Mouse (Mus musculus): ENCODE data around the gene Zbtb7a. TPM values are rescaled to one million over a fixed set of nuclear protein-coding genes. Genes with fewer than 3 reads are reported as not detected.

Gene Zbtb7a
- total RNA-seq, 2 experiments from 2014 or later = 114 TPM

DNA sequence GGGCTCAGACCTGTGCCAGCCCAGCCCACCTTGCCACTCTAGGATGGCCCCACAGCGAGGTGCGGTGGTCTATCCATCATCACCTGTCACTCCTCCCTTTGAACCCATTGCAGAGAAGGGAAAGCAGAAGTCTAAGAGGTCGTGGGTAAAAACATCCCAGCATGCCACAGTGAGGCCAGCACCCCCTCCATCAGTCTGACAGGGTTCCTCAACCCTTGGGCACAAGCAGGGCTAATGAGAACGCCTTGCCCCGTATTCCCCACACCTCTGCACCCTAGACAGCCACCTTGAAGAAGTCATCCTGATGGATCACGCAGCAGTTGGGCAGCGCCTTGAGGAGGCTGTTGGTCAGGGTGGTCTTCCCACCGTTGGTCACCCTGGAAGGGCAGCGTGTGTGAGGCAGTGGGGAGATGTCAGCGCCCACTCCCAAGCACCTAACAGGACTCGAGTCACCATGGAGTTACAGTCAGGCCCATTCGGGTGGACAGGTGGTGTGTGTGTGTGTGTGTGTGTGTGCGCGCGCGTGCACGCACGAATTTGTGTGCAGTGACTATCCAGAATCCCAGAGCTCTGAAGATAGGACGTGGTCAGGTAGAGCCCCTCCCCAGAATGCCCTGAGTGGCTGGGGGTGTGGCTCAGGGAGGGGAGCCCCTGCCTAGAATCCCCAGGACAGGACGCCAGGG, 65.7 kb downstream of the Zbtb7a start:
- DNase-seq (ENCODE audit: low spot score in 2 of 2) = no peak

DNA sequence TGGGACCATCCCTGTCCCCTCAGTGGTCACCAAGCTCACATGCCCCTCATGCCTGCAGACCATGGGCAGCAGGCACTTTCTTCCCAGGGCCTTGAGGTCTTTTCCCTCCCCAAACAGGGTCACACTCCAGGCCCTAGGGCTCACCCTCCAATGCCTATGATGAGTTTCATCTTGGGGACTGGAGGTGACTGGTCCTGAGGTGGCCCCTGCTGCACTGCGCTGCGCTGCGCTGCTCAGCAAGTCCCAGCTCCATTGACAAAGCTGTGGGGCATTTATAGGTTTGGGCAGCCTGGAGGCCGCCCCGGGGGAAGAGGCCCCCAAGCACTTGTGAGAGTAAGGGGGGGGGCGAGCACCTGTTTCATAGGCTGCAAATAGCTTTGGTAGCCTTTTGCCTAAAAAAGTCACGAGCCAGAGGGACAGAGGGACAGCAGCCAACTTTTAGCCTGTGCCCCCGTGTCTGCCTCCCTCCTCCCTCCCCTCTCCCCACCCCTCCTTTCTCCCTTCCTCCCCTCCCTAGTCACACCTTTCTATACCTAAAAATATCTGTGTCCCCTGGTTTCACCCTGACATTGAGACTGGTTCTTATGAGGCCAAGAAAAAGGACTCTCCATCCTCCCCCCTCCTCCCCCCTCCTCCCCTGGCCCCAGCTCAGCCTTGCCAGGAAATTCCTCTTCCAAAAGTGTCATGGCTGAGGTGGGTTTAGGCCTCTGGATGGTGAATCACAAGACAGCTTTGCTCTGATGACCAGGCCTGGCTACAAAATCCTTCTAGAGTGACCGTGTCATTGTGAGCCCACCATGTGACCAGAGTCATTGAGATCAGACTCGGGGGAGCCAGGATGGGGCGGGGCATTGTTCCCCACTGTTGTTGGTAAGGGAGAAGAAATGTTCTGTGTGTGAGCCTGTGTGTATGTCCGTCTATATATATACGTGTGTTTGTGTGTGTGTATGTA, 67.1 kb downstream of the Zbtb7a start, which contains the start of gene Nmrk2:
Gene Nmrk2, minus strand, starts transcription at position 245 of the 952 bp plus-strand sequence.
- DNase-seq (ENCODE audit: low spot score in 2 of 2) = no peak
- intact Hi-C loops (cut with DNase I) = no loop called here

More for the DNA sequence above, 65.7 kb downstream of the Zbtb7a start:
- intact Hi-C loops (cut with DNase I) = no loop called here

Small RNA genes lying within 50 kb of the gene (microRNA-seq; reads per million reads assigned to microRNA genes)
- 0 reads per million in 2 experiments for gene Mir5615-1
- gene Mir5615-2 = 0 reads per million in 2 experiments

Other genes with a start within 250 kb of the Zbtb7a start
- gene Timm13, start 234.3 kb upstream of the Zbtb7a start, total RNA-seq (2021) = 100 to 1,000 TPM; 139 TPM
- gene Lmnb2, start 217.0 kb upstream of the Zbtb7a start, total RNA-seq (2021) = 10 to 100 TPM; 15.1 to 18.9 TPM
- 10 to 100 TPM; 16.4 to 19.0 TPM for gene Gadd45b, start 205.1 kb upstream of the Zbtb7a start, total RNA-seq (2021)
- 100 to 1,000 TPM in 1 of 2 experiments, 10 to 100 TPM in 1; 83.8 to 196 TPM for gene Gng7, start 120.3 kb upstream of the Zbtb7a start, total RNA-seq (2021)
- 100 to 1,000 TPM; 108 to 110 TPM for gene Diras1, start 109.6 kb upstream of the Zbtb7a start, total RNA-seq (2021)
- 10 to 100 TPM; 67.2 to 69.3 TPM for gene Slc39a3, start 97.8 kb upstream of the Zbtb7a start, total RNA-seq (2021)
- 100 to 1,000 TPM; 159 to 169 TPM for gene Sgta, start 75.0 kb upstream of the Zbtb7a start, total RNA-seq (2021)
- gene Thop1, start 65.2 kb upstream of the Zbtb7a start, total RNA-seq (2021) = 10 to 100 TPM; 50.5 to 54.2 TPM
- under 1 TPM; 0.25 to 0.60 TPM for gene Creb3l3, start 36.3 kb upstream of the Zbtb7a start, total RNA-seq (2021)
- gene Map2k2, start 29.3 kb upstream of the Zbtb7a start, total RNA-seq (2021) = 100 to 1,000 TPM; 122 to 124 TPM
- gene Pias4, start 32.7 kb downstream of the Zbtb7a start, total RNA-seq (2021) = 10 to 100 TPM; 26.6 to 28.7 TPM
- 100 to 1,000 TPM; 854 to 872 TPM for gene Eef2, start 41.4 kb downstream of the Zbtb7a start, total RNA-seq (2021)
- gene Dapk3, start 47.8 kb downstream of the Zbtb7a start, total RNA-seq (2021) = 10 to 100 TPM; 71.3 to 77.7 TPM
- not detected for gene 4930442H23Rik, start 48.6 kb downstream of the Zbtb7a start, total RNA-seq (2021)
- gene Nmrk2, start 66.8 kb downstream of the Zbtb7a start, total RNA-seq (2021) = under 1 TPM in 1 of 2 experiments, not detected in 1; 0.23 TPM
- gene Atcay, start 95.6 kb downstream of the Zbtb7a start, total RNA-seq (2021) = 100 to 1,000 TPM; 194 to 208 TPM
- 10 to 100 TPM; 57.2 to 63.1 TPM for gene Zfr2, start 97.9 kb downstream of the Zbtb7a start, total RNA-seq (2021)
- gene Matk, start 117.7 kb downstream of the Zbtb7a start, total RNA-seq (2021) = 100 to 1,000 TPM; 191 to 194 TPM
- gene Mrpl54, start 131.7 kb downstream of the Zbtb7a start, total RNA-seq (2021) = 10 to 100 TPM; 42.5 to 47.3 TPM
- gene Apba3, start 131.7 kb downstream of the Zbtb7a start, total RNA-seq (2021) = 10 to 100 TPM; 38.6 to 40.0 TPM
- gene Tjp3, start 156.4 kb downstream of the Zbtb7a start, total RNA-seq (2021) = under 1 TPM; 0.23 to 0.30 TPM
- gene Pip5k1c, start 157.7 kb downstream of the Zbtb7a start, total RNA-seq (2021) = 100 to 1,000 TPM; 402 to 420 TPM
- 10 to 100 TPM; 27.8 to 28.4 TPM for gene Cactin, start 185.9 kb downstream of the Zbtb7a start, total RNA-seq (2021)
- 1 to 10 TPM; 1.2 to 1.4 TPM for gene Tbxa2r, start 193.5 kb downstream of the Zbtb7a start, total RNA-seq (2021)
- gene Gipc3, start 208.0 kb downstream of the Zbtb7a start, total RNA-seq (2021) = under 1 TPM; 0.92 to 0.96 TPM
- 10 to 100 TPM; 23.5 to 28.4 TPM for gene Hmg20b, start 215.3 kb downstream of the Zbtb7a start, total RNA-seq (2021)
- 10 to 100 TPM; 39.3 to 41.1 TPM for gene Mfsd12, start 222.3 kb downstream of the Zbtb7a start, total RNA-seq (2021)
- gene 4930404N11Rik, start 230.6 kb downstream of the Zbtb7a start, total RNA-seq (2021) = 1 to 10 TPM in 1 of 2 experiments, under 1 TPM in 1; 0.78 to 2.2 TPM
- 10 to 100 TPM; 63.5 to 70.2 TPM for gene Fzr1, start 243.3 kb downstream of the Zbtb7a start, total RNA-seq (2021)
- gene Dohh, start 249.2 kb downstream of the Zbtb7a start, total RNA-seq (2021) = 10 to 100 TPM; 83.7 to 87.7 TPM
- gene Gm48551, start 249.2 kb downstream of the Zbtb7a start, total RNA-seq (2021) = 1 to 10 TPM; 3.5 to 4.2 TPM